Mouse (Mus musculus) kidney, embryonic 15.5 days (tissue): ENCODE results near the gene Birc5. TPM values are rescaled to one million over a fixed set of nuclear protein-coding genes. Genes with fewer than 3 reads are reported as not detected.

Experiments used
- ATAC-seq: fragments of 200-750 bp; cut with Nextera tagmentation; replicated peaks from 2 replicates; pipeline ENCODE4 v1.8.0; 2017; ENCODE audit warnings: moderate TSS enrichment; ENCODE audit not compliant: low FRiP score
- H3K27ac ChIP-seq: fragments of 300-500 bp; sonication (generic); 2 replicates; pipeline ENCODE4 v1.5.1; 2015; ENCODE audit warnings: mild to moderate bottlenecking, inconsistent platforms
- H3K27me3 ChIP-seq: fragments of 300-500 bp; sonication (generic); 2 replicates; pipeline ENCODE4 v1.6.1; 2015; ENCODE audit warnings: inconsistent platforms
- H3K36me3 ChIP-seq: fragments of 300-500 bp; sonication (generic); 2 replicates; pipeline ENCODE4 v1.6.1; 2015; ENCODE audit warnings: inconsistent platforms
- H3K4me1 ChIP-seq: fragments of 300-500 bp; sonication (generic); 2 replicates; pipeline ENCODE4 v1.6.1; 2015; ENCODE audit warnings: inconsistent platforms
- H3K4me2 ChIP-seq: fragments of 300-500 bp; sonication (generic); 2 replicates; pipeline ENCODE4 v1.6.1; 2015; ENCODE audit warnings: moderate library complexity, mild to moderate bottlenecking, inconsistent platforms
- H3K4me3 ChIP-seq: fragments of 300-500 bp; sonication (generic); replicated peaks from 2 replicates; pipeline ENCODE4 v1.5.1; 2015; ENCODE audit warnings: mild to moderate bottlenecking, inconsistent platforms
- H3K9ac ChIP-seq: fragments of 300-500 bp; sonication (generic); 2 replicates; pipeline ENCODE4 v1.6.1; 2015; ENCODE audit warnings: mild to moderate bottlenecking, inconsistent platforms
- H3K9me3 ChIP-seq: fragments of 300-500 bp; sonication (generic); replicated peaks from 2 replicates; pipeline ENCODE4 v1.6.1; 2016; ENCODE audit warnings: inconsistent platforms
- WGBS: fragments of 180-500 bp; shearing (Covaris S2); methylation state at CpG from one replicate; pipeline ENCODE4 v1.1.7; 2015; ENCODE audit warnings: mixed read lengths; 5-methylcytosine and 5-hydroxymethylcytosine counted together
- polyA plus RNA-seq: library from polyadenylated mRNA; unstranded; fragments of >200 nt; fragmentation: Nextera tagmentation; extraction: Ambion mirVana; gene quantifications from 2 replicates; pipeline ENCODE4 v1.2.1, GENCODE M21; 2015

Gene Birc5
- polyA plus RNA-seq, 1 experiment from 2014 or later = 310 TPM

DNA sequence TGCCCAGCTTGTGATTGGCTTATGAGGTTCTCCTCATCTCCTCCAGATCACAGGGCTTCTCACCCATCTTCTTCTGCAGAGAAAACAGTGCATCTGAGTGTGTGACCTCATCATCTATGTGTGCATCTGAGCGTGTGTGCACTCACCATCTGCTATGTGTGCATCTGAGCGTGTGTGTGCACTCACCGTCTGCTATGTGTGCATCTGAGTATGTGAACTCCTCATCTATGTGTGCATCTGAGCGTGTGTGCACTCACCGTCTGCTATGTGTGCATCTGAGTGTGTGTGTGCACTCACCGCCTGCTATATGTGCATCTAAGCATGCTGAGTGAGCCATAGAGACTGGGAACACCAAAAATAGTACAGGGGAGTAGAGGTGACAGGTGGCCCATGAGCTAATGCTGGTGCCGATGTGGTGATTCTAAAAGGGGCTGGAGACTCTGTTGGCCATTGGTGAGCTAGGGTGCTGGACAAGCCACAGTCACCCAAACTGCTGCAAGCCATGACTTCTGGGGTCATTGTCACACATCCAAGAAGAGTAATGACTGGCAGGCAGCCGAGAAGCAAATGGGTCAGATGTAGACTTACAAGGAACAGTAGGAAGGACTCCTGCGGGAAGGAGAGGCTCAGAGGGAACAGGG lies 31.4 kb downstream of the Birc5 start:
- no peaks in the 10 kb centered on the region for H3K36me3 ChIP-seq
- H3K4me1 ChIP-seq = peaks cover 65% of the 10 kb centered on the region
- H3K4me2 ChIP-seq = no peak overlapping the region
- H3K27ac ChIP-seq = 0 out of 2 replicates have a peak overlapping the region, but pooled peaks have one; percentile 86
- H3K9me3 ChIP-seq = no peaks in the 10 kb centered on the region
- H3K27me3 ChIP-seq = no peaks in the 10 kb centered on the region
- no peak for ATAC-seq
- H3K9ac ChIP-seq = no peak overlapping the region
- WGBS = 85% methylated on average over 9 of the region's 9 CpGs
- no peak overlapping the region for H3K4me3 ChIP-seq

GRCm38 (mm10) chr11:117880977-117881358 lies 31.9 kb downstream of the Birc5 start:
- H3K4me3 ChIP-seq = no peak overlapping the region
- no peaks in the 10 kb centered on the region for H3K9me3 ChIP-seq
- H3K4me2 ChIP-seq = no peak overlapping the region
- no peak for ATAC-seq
- peaks cover 63% of the 10 kb centered on the region for H3K4me1 ChIP-seq
- peak overlapping the region; percentile 86 for H3K27ac ChIP-seq
- H3K36me3 ChIP-seq = no peaks in the 10 kb centered on the region
- 75% methylated on average over 6 of the region's 6 CpGs for WGBS
- H3K9ac ChIP-seq = no peak overlapping the region
- H3K27me3 ChIP-seq = no peaks in the 10 kb centered on the region

DNA sequence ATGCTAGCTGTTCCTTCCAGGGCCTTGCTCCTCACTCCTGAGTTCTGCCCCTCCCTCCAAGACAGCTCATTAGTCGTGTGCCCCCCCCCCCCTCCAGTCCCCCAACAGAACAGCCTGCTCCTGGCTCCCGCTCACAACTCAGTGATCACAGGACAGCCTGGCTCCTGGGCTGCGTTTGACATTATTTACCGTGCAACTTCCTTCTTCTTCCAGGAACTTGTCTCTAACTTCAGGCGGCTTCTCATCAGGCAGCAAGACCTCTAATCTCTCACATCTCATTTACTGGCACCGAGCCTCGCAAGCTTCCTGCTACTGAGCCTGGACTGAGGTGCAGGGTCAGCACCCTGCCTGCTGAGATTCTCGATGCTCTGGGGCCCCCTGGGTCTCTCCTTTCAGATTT lies 32.7 kb downstream of the Birc5 start:
- Histone ChIP-seq H3K4me2 (peak overlapping the region; percentile 32; the same call in 1 of the 2 replicates), H3K9me3 (no peaks in the 10 kb centered on the region), H3K4me1 (peaks cover 69% of the 10 kb centered on the region), H3K27me3 (no peaks in the 10 kb centered on the region), H3K27ac (peak overlapping the region; percentile 86), H3K36me3 (no peaks in the 10 kb centered on the region), H3K4me3 (no peak overlapping the region), H3K9ac (no peak overlapping the region)
- ATAC-seq = 0 out of 2 replicates have a peak, but pooled peaks have one; percentile 44
- WGBS = 2% methylated on average over 8 of the region's 8 CpGs

DNA sequence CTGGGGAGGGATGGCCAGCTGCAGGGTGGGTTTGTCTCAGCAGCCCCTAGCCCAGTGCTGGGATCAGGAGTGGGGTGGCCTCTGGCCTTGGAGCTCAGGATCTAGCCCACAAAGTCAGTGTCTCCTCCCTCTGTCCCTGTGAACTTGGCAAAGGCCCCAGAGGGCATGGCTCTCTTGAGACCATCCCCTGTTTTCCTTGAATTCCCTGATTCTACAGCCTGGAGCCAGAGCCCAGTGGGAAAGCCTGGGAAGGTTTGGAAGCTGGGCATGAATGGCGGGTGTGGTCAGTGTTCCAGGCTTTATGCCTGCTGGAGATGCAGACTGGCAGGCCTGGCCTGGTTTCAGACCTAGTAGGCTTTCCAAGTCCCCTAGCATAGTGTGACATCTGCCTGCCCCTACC lies 33.2 kb downstream of the Birc5 start:
- Histone ChIP-seq H3K9ac (no peak overlapping the region), H3K4me2 (peak overlapping the region; percentile 32; the same call in 1 of the 2 replicates)

GRCm38 (mm10) chr11:117886000-117886399 lies 36.9 kb downstream of the Birc5 start:
- 43% methylated on average over 5 of the region's 5 CpGs for WGBS
- Histone ChIP-seq H3K4me3 (no peak overlapping the region), H3K9me3 (no peaks in the 10 kb centered on the region), H3K27ac (no peak overlapping the region), H3K9ac (no peak overlapping the region), H3K27me3 (peaks cover 26% of the 10 kb centered on the region), H3K36me3 (no peaks in the 10 kb centered on the region), H3K4me1 (peaks cover 65% of the 10 kb centered on the region), H3K4me2 (no peak overlapping the region)
- no peak for ATAC-seq

More for the DNA sequence above, 33.2 kb downstream of the Birc5 start:
- Histone ChIP-seq H3K27ac (peak overlapping the region; percentile 86), H3K27me3 (no peaks in the 10 kb centered on the region), H3K9me3 (no peaks in the 10 kb centered on the region), H3K36me3 (no peaks in the 10 kb centered on the region), H3K4me3 (no peak overlapping the region), H3K4me1 (peaks cover 68% of the 10 kb centered on the region)
- 91% methylated on average over 1 of the region's 1 CpGs for WGBS
- no peak for ATAC-seq

GRCm38 (mm10) chr11:117888168-117888852 lies 39.3 kb downstream of the Birc5 start:
- peak overlapping the region; percentile 61; the same call in 1 of the 2 replicates for H3K27ac ChIP-seq
- WGBS = 18% methylated on average over 20 of the region's 20 CpGs
- H3K4me1 ChIP-seq = peaks cover 56% of the 10 kb centered on the region
- no peak for ATAC-seq
- H3K9me3 ChIP-seq = no peaks in the 10 kb centered on the region
- H3K27me3 ChIP-seq = peaks cover 37% of the 10 kb centered on the region
- no peak overlapping the region for H3K9ac ChIP-seq
- H3K4me2 ChIP-seq = peak overlapping the region; percentile 55
- H3K36me3 ChIP-seq = no peaks in the 10 kb centered on the region
- peak overlapping the region; percentile 25 for H3K4me3 ChIP-seq

DNA sequence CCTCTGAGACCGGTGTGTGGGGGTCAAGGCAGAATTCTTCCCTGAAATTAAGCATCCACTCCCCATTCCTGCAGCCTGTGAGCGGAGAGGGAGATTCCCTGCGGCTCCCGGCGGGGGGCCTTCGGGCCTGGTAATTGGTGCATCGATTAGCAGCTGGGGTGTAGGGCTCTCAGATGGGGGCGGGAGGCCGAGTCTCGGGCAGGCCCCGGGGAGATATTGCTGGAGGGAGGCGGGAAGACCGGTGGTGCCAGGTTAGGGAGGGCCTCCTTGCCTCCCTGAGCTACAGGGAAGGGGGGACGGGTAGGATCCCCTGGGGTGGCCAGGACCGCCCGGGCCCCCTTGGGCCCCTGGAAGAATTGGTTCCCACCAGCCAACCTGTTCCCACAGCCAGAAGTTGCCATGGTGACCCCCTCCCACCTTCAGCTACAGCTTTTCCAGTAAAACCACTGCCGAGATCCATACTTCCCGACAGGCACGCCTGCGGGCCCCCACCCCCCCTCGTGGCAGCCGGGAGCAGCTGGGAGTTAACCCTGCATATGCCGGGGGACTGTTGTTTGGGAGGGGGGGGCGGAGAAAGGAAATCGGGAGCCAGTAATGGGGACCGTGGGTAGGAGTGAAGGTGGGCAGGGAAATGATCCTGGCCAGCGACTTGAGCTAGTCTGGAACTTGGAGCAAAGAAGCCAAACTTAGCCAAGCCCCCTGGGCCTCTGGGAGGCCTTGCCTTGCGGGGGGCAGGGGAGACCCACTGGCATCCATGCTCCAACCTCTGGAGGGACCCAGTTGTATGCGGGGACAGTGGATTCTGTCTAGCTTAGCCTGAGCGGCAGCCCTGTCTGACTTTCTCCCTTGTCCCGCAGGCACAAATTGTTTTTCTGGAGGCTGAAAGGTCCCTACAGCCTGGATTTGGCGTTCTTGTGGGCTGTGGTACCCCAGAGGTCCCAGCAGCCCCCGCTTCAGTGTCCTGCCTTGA lies 40.1 kb downstream of the Birc5 start:
- Histone ChIP-seq H3K4me3 (peak overlapping the region; percentile 25), H3K27ac (0 out of 2 replicates have a peak overlapping the region, but pooled peaks have one; percentile 24), H3K4me1 (peaks cover 56% of the 10 kb centered on the region), H3K9ac (peak overlapping the region; percentile 12; the same call in 1 of the 2 replicates), H3K27me3 (peaks cover 38% of the 10 kb centered on the region), H3K4me2 (peak overlapping the region; percentile 55), H3K9me3 (no peaks in the 10 kb centered on the region), H3K36me3 (no peaks in the 10 kb centered on the region)
- 7% methylated on average over 33 of the region's 33 CpGs for WGBS
- ATAC-seq = no peak

DNA sequence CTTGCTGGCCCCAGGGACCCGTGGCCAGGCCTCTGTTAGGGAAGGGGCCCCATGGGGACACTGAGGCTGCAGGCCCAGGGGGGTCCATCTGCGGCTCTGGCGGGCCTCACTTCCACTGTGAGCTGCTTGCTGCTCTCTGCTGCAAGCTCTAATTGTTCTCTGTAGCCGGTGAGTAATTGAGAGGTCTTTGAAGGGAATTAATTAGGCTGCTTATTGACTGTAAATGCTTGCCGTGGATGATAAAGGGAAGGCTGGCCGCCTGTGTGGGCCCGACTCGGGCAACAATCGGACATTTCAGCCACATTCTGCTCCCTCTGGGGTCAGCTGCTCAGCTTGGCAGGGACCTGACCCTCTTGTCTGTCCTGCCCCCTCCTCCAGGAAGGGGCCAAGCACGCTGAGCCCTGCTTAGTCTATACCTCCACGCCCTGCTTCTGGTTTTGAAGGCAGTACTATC lies 40.9 kb downstream of the Birc5 start:
- Histone ChIP-seq H3K36me3 (no peaks in the 10 kb centered on the region), H3K4me1 (peaks cover 56% of the 10 kb centered on the region), H3K9ac (peak overlapping the region; percentile 12; the same call in 1 of the 2 replicates), H3K27me3 (peaks cover 45% of the 10 kb centered on the region), H3K4me3 (0 out of 2 replicates have a peak overlapping the region, but pooled peaks have one; percentile 4), H3K4me2 (peak overlapping the region; percentile 55), H3K9me3 (no peaks in the 10 kb centered on the region), H3K27ac (0 out of 2 replicates have a peak overlapping the region, but pooled peaks have one; percentile 24)
- ATAC-seq = 0 out of 2 replicates have a peak, but pooled peaks have one; percentile 23
- 11% methylated on average over 11 of the region's 11 CpGs for WGBS

DNA sequence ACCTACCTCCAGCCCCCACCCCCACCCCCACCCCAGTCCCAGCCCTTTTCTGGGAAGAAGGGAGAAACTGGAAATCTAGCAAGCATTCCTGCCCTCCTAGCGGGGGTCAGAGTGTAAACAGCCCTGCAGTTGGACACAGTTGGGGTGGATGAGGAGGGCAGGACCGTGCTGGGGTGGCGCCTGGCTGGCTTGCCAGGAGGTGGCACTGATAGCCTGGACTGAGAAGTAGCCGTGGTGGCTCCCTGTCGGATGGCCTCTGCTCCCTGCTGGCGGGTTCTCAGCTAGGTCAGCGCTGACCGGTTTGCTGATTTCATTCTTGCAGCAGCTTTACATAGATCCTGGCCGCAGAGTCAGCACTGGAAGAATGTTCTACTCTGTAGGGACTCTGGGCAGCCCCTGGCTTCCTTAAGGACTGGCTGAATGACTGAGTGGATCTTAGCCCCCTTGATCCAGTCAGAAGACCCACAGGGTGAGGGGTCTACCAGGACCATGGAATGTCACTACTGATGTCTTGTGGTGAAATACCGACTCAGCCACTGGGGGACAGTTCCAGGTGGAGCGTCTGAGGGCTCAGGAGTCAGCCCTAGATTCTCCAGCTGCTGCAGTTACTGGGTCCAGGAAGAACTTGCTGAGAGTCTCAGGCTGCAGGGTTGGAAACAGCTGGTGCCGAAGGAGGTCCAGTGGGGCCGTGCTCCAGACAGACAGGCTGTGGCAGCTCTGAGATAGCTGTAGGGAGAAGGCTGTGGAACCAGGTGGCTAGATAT lies 41.6 kb downstream of the Birc5 start:
- 0 out of 2 replicates have a peak overlapping the region, but pooled peaks have one; percentile 1 for H3K4me2 ChIP-seq
- no peak overlapping the region for H3K9ac ChIP-seq
- peak overlapping the region; percentile 42 for H3K27ac ChIP-seq

DNA sequence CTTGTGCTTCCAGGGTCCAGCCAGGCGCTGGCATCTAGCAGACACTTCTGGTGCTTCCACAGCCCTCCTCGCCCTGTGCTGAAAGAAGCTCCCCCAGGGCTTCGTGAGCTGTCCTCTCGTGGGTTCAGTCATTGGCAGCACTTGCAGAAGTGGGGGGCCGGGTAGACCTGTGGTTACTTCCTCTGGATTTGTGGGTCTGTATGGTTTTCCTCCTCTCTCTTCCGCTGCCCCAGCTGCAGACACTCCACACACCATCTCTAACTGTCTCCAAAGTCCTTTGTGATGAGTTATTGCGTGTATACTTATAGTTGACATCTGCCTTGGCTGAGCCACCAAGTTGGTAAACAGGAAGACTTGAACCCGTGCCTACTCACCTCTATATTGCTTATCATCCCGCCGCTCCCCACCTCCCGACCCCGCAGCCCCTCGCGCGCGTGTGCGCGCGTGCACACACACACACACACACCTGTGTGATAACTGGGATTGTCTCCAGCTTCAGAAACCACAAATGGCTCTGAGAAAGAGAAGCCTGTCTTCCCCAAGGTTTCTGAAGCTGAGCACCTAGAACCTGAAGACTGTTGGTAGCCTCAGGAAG lies 42.6 kb downstream of the Birc5 start:
- no peaks in the 10 kb centered on the region for H3K9me3 ChIP-seq
- H3K27ac ChIP-seq = no peak overlapping the region
- no peak for ATAC-seq
- H3K4me1 ChIP-seq = peaks cover 46% of the 10 kb centered on the region
- H3K36me3 ChIP-seq = no peaks in the 10 kb centered on the region
- H3K27me3 ChIP-seq = peaks cover 45% of the 10 kb centered on the region
- H3K4me2 ChIP-seq = no peak overlapping the region
- 89% methylated on average over 19 of the region's 19 CpGs for WGBS
- no peak overlapping the region for H3K9ac ChIP-seq
- H3K4me3 ChIP-seq = no peak overlapping the region

More for the DNA sequence above, 41.6 kb downstream of the Birc5 start:
- H3K4me1 ChIP-seq = peaks cover 54% of the 10 kb centered on the region
- no peaks in the 10 kb centered on the region for H3K9me3 ChIP-seq
- H3K27me3 ChIP-seq = peaks cover 45% of the 10 kb centered on the region
- 22% methylated on average over 13 of the region's 13 CpGs for WGBS
- no peaks in the 10 kb centered on the region for H3K36me3 ChIP-seq
- ATAC-seq = peak; percentile 75; the same call in 1 of the 2 replicates
- H3K4me3 ChIP-seq = no peak overlapping the region
